Mouse (Mus musculus): ENCODE measurements at regions not wholly inside any gene's neighbourhood (a gene's known extent, or its start where the extent isn't known, plus 50 kb on each side); places are given as distances from the start of the nearest gene placed in this dataset.

DNA sequence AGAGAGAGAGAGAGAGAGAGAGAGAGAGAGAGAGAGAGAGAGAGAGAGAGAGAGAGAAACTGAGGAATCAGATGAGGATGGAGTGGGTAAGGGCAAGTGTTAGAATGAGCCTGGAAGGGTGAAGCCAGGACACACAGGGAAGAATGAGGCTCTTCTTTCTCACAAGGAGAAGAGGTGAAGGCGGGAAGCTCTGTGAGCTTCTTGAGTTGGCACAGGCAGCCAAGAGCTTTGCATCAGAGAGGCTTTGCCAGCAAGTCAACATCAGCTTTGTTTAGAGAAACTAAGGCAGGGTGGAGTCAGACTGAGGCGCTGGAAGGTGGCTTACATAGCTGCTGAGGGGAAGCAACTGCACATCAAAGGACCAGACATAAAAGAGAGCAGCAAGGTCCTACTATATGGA, 113.7 kb downstream of the Sst start:
- no peaks in the 10 kb centered on the region for H3K4me1 ChIP-seq (ENCODE audit: control insufficient read depth in 1 of 2, insufficient read depth in 2 of 2)
- no peak overlapping the region for H3K27ac ChIP-seq (ENCODE audit: insufficient read depth, low read depth)
- H3K9me3 ChIP-seq (replicated peaks; ENCODE audit: low read length), result peaks cover 2% of the 10 kb centered on the region
- no peak for TF ChIP-seq EP300 (IDR thresholded peaks at IDR 0.05; ENCODE audit: low read length)
- TF ChIP-seq POLR2A (IDR thresholded peaks at IDR 0.05; ENCODE audit: low read depth, low read length), result no peak
- no peak for TF ChIP-seq MEF2A (IDR thresholded peaks at IDR 0.05; ENCODE audit: borderline replicate concordance, low read depth, low read length)
- no peak for TF ChIP-seq TCF12 (IDR thresholded peaks at IDR 0.05; ENCODE audit: low read depth, low read length)
- TF ChIP-seq GABPA (IDR thresholded peaks at IDR 0.05; ENCODE audit: insufficient replicate concordance, low read depth, low read length), result no peak
- no peak for TF ChIP-seq BHLHE40 (IDR thresholded peaks at IDR 0.05; ENCODE audit: low read depth, low read length)
- TF ChIP-seq NRF1 (IDR thresholded peaks at IDR 0.05; ENCODE audit: low read depth, low read length), result no peak
- no peak for TF ChIP-seq SIN3A (IDR thresholded peaks at IDR 0.05; ENCODE audit: low read length)
- TF ChIP-seq CHD1 (IDR thresholded peaks at IDR 0.05; ENCODE audit: low read depth, low read length), result no peak
- no peak for TF ChIP-seq ETS1 (conservative IDR thresholded peaks at IDR 0.05; ENCODE audit: low read depth, low read length)
- TF ChIP-seq HCFC1 (IDR thresholded peaks at IDR 0.05; ENCODE audit: low read depth, low read length), result no peak
- DNase-seq (ENCODE audit: extremely low read depth), result no peak
- H3K9ac ChIP-seq (ENCODE audit: insufficient read depth, low read depth), result no peak overlapping the region
- H3K4me2 ChIP-seq (ENCODE audit: insufficient read depth, low read depth, poor library complexity, severe bottlenecking), result no peak overlapping the region
- no peak overlapping the region for H3K4me3 ChIP-seq (replicated peaks in 1 of 3; ENCODE audit: low read depth in 2 of 3, low read length in 2 of 3, poor library complexity in 1 of 3)
- peaks cover 37% of the 10 kb centered on the region for H3K27me3 ChIP-seq (replicated peaks)
- in situ Hi-C loops (cut with MboI; ENCODE audit: low pct_ligation_motif_present, low pct_unique_long_range_greater_than_20kb, low sequenced_read_pairs), result no loop called here
- dilution Hi-C loops (cut with MboI; ENCODE audit: extremely low pct_ligation_motif_present, extremely low pct_unique_long_range_greater_than_20kb, low sequenced_read_pairs), result no loop called here
- no peaks in the 10 kb centered on the region for H3K79me2 ChIP-seq (replicated peaks; ENCODE audit: control insufficient read depth, extremely low read depth, insufficient read depth, poor library complexity, severe bottlenecking)
- H3K36me3 ChIP-seq (replicated peaks in 1 of 2; ENCODE audit: control insufficient read depth in 1 of 2, insufficient read depth in 1 of 2, low read length in 1 of 2), result no peaks in the 10 kb centered on the region

DNA sequence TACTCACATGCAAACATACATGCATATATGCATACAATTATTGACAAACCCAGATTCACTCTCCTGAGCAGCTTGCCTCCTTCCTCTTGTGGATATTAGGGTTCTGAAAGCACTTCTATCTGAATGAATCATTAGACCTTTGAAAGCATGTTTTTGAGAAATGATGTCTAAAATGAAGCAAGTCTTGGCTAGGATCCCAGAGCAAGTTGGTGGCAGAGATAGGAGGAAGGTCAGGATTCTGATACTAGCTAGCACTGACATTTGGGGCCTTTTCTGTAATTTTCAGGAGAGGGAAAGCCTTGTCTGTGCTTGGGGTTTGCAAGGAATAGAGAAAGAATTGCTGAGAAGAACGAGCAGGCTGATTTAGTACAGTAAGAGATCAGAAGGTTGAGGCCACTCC, 114.3 kb downstream of the Sst start:
- Histone ChIP-seq H3K27ac (ENCODE audit: insufficient read depth, low read depth) (no peak overlapping the region), H3K4me3 (replicated peaks in 1 of 3; ENCODE audit: low read depth in 2 of 3, low read length in 2 of 3, poor library complexity in 1 of 3) (no peak overlapping the region), H3K9me3 (replicated peaks; ENCODE audit: low read length) (peaks cover 2% of the 10 kb centered on the region), H3K27me3 (replicated peaks) (peaks cover 34% of the 10 kb centered on the region), H3K4me2 (ENCODE audit: insufficient read depth, low read depth, poor library complexity, severe bottlenecking) (no peak overlapping the region), H3K9ac (ENCODE audit: insufficient read depth, low read depth) (no peak overlapping the region), H3K79me2 (replicated peaks; ENCODE audit: control insufficient read depth, extremely low read depth, insufficient read depth, poor library complexity, severe bottlenecking) (no peaks in the 10 kb centered on the region), H3K36me3 (replicated peaks in 1 of 2; ENCODE audit: control insufficient read depth in 1 of 2, insufficient read depth in 1 of 2, low read length in 1 of 2) (no peaks in the 10 kb centered on the region), H3K4me1 (ENCODE audit: control insufficient read depth in 1 of 2, insufficient read depth in 2 of 2) (no peaks in the 10 kb centered on the region)
- no peak for DNase-seq (ENCODE audit: extremely low read depth)
- in situ Hi-C loops (cut with MboI; ENCODE audit: low pct_ligation_motif_present, low pct_unique_long_range_greater_than_20kb, low sequenced_read_pairs), result no loop called here
- TF ChIP-seq SMC3 (IDR thresholded peaks at IDR 0.05; ENCODE audit: low read depth, low read length), result no peak
- no peak for TF ChIP-seq MAX (IDR thresholded peaks at IDR 0.05; ENCODE audit: low read length)
- TF ChIP-seq ELF1 (IDR thresholded peaks at IDR 0.05; ENCODE audit: low read depth, low read length), result no peak
- no peak for TF ChIP-seq USF1 (IDR thresholded peaks at IDR 0.05; ENCODE audit: low read depth, low read length)
- no peak for TF ChIP-seq NRF1 (IDR thresholded peaks at IDR 0.05; ENCODE audit: low read depth, low read length)
- no peak for TF ChIP-seq MEF2A (IDR thresholded peaks at IDR 0.05; ENCODE audit: borderline replicate concordance, low read depth, low read length)
- no peak for TF ChIP-seq EP300 (IDR thresholded peaks at IDR 0.05; ENCODE audit: low read length)
- no peak for TF ChIP-seq SIN3A (IDR thresholded peaks at IDR 0.05; ENCODE audit: low read length)
- TF ChIP-seq UBTF (IDR thresholded peaks at IDR 0.05; ENCODE audit: low read depth, low read length), result no peak
- TF ChIP-seq POLR2A (IDR thresholded peaks at IDR 0.05; ENCODE audit: low read depth, low read length), result no peak
- TF ChIP-seq TCF12 (IDR thresholded peaks at IDR 0.05; ENCODE audit: low read depth, low read length), result no peak
- TF ChIP-seq TBP (conservative IDR thresholded peaks at IDR 0.05; ENCODE audit: low read depth, low read length), result no peak
- TF ChIP-seq CHD2 (IDR thresholded peaks at IDR 0.05; ENCODE audit: low read length), result no peak
- TF ChIP-seq POLR2AphosphoS2 (IDR thresholded peaks at IDR 0.05; ENCODE audit: low read depth, low read length), result no peak
- dilution Hi-C loops (cut with MboI; ENCODE audit: extremely low pct_ligation_motif_present, extremely low pct_unique_long_range_greater_than_20kb, low sequenced_read_pairs), result no loop called here
